Mouse (Mus musculus): ENCODE data around the gene Ptgdr. TPM values are rescaled to one million over a fixed set of nuclear protein-coding genes. Genes with fewer than 3 reads are reported as not detected.
"Not testable (repeated sequence)": the region's sequence is repeated elsewhere in the genome, so short reads cannot be mapped to it uniquely, and the experiment has no call there.

The Ptgdr gene
- polyA plus RNA-seq (2014; fragmentation: Nextera tagmentation; extraction: Ambion mirVana), result not detected in 2 replicates

DNA sequence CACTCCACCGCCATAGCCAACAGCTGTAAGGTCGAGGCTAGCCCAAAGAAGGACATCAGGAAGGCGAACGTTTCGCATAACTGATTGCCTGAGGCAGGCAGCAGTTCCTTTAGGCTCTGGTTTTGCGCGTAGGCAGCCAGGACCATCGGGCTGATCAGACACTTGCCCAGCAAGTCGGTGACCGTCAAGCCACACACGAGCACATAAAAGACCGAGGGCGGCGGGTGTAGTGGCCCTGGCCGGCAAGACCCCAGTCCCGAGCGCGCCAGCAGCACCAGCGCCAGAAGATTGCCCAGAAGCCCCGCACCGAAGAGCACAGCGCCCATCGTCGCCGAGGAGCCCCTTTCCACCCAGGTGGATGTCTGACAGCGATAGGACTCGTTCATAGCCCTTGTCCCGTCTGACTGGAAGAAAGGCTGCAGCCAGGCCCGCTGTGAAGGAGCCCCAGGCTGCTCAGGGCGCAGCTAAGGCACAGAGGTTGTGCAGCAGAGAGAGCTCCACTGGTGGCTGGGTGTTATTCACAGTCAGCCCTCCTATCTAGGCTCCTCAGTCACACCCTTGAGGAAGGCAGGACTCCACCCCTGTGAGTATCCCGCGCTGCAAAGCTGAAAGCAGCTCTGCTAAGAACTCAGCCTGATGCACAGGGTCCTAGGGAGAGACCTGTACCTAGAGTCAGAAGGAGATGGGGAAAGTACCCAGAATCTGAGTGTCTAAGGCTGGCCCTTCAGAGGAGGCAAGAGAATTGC lies at the start of gene Ptgdr:
Gene Ptgdr (minus strand): TSS at position 508 of the 746 bp plus-strand sequence.
- Histone ChIP-seq H3K4me2 (ENCODE audit: low read length) (peak within 1 kb of the TSS; percentile 57), H3K9me3 (ENCODE audit: control insufficient read depth, low read length) (no peaks in the 10 kb centered on the region), H3K9ac (ENCODE audit: low read length) (no peak within 1 kb of the TSS), H3K27me3 (ENCODE audit: control insufficient read depth, insufficient read depth, low read length) (peaks cover 30% of the 10 kb centered on the region), H3K4me3 (ENCODE audit: control insufficient read depth in 1 of 2, insufficient read depth in 1 of 2, low read depth in 1 of 2, low read length in 2 of 2) (peak within 1 kb of the TSS; percentile 9 to 22; a peak in 3 of 4 replicates), H3K36me3 (ENCODE audit: control insufficient read depth, insufficient read depth, low read length) (no peaks in the 10 kb centered on the region), H3K4me1 (ENCODE audit: control insufficient read depth in 2 of 2, insufficient read depth in 2 of 2, low read length in 2 of 2) (peaks cover 3 to 4% of the 10 kb centered on the region in 2 experiments; a peak in 1 of 4 replicates), H3K27ac (replicated peaks in 1 of 2; ENCODE audit: control insufficient read depth in 1 of 2, insufficient read depth in 1 of 2, low read depth in 2 of 2, low read length in 2 of 2) (no peak within 1 kb of the TSS)
- WGBS, result 1% methylated on average over 32 of the region's 32 CpGs
- ATAC-seq (ENCODE audit: insufficient number of reproducible peaks, insufficient read depth, low FRiP score, low read depth), result no peak

- no peak overlapping the region for H3K4me3 ChIP-seq (ENCODE audit: control insufficient read depth in 1 of 2, insufficient read depth in 1 of 2, low read depth in 1 of 2, low read length in 2 of 2)
- no peak overlapping the region for H3K4me2 ChIP-seq (ENCODE audit: low read length)
- no peaks in the 10 kb centered on the region for H3K27me3 ChIP-seq (ENCODE audit: control insufficient read depth, insufficient read depth, low read length)
- no peaks in the 10 kb centered on the region for H3K9me3 ChIP-seq (ENCODE audit: control insufficient read depth, low read length)
- 75% methylated on average over 5 of the region's 5 CpGs for WGBS
- no peaks in the 10 kb centered on the region for H3K36me3 ChIP-seq (ENCODE audit: control insufficient read depth, insufficient read depth, low read length)
- no peak for ATAC-seq (ENCODE audit: insufficient number of reproducible peaks, insufficient read depth, low FRiP score, low read depth)
- H3K4me1 ChIP-seq (ENCODE audit: control insufficient read depth in 2 of 2, insufficient read depth in 2 of 2, low read length in 2 of 2), result no peaks in the 10 kb centered on the region
- no peak overlapping the region for H3K9ac ChIP-seq (ENCODE audit: low read length)
- no peak overlapping the region for H3K27ac ChIP-seq (replicated peaks in 1 of 2; ENCODE audit: control insufficient read depth in 1 of 2, insufficient read depth in 1 of 2, low read depth in 2 of 2, low read length in 2 of 2)
Measured at GRCm38 (mm10) chr14:44907774-44908173, 48.6 kb upstream of the Ptgdr start.

GRCm38 (mm10) chr14:44904199-44904598 lies 45.0 kb upstream of the Ptgdr start:
- no peaks in the 10 kb centered on the region for H3K36me3 ChIP-seq (ENCODE audit: control insufficient read depth, insufficient read depth, low read length)
- H3K4me1 ChIP-seq (ENCODE audit: control insufficient read depth in 2 of 2, insufficient read depth in 2 of 2, low read length in 2 of 2), result no peaks in the 10 kb centered on the region
- no peaks in the 10 kb centered on the region for H3K27me3 ChIP-seq (ENCODE audit: control insufficient read depth, insufficient read depth, low read length)
- no peak overlapping the region for H3K9ac ChIP-seq (ENCODE audit: low read length)
- H3K4me2 ChIP-seq (ENCODE audit: low read length), result no peak overlapping the region
- no peak overlapping the region for H3K4me3 ChIP-seq (ENCODE audit: control insufficient read depth in 1 of 2, insufficient read depth in 1 of 2, low read depth in 1 of 2, low read length in 2 of 2)
- H3K27ac ChIP-seq (replicated peaks in 1 of 2; ENCODE audit: control insufficient read depth in 1 of 2, insufficient read depth in 1 of 2, low read depth in 2 of 2, low read length in 2 of 2), result no peak overlapping the region
- WGBS, result 81% methylated on average over 4 of the region's 4 CpGs
- ATAC-seq (ENCODE audit: insufficient number of reproducible peaks, insufficient read depth, low FRiP score, low read depth), result no peak
- no peaks in the 10 kb centered on the region for H3K9me3 ChIP-seq (ENCODE audit: control insufficient read depth, low read length)

DNA sequence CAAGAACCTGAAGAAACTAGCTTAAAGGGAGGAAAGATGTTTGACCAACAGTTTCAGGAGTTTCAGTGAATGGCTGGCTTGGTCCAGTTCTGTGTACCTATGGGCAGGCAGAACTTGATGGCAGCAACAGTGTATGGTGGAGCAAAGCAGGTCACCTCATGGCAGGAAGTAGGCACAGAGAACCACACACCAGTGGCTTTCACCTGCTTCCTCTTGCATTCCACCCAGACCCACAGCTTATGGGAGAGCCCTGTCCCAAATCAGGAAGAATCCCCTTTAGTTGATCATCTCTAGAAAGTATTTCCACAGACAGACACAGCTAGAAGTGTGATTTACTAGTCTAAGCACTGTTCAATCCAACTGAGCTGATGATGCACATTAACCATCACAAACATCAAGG lies 42.6 kb upstream of the Ptgdr start:
- not testable (repeated sequence) for H3K9me3 ChIP-seq (ENCODE audit: control insufficient read depth, low read length); H3K27me3 ChIP-seq (ENCODE audit: control insufficient read depth, insufficient read depth, low read length); H3K4me1 ChIP-seq (ENCODE audit: control insufficient read depth in 2 of 2, insufficient read depth in 2 of 2, low read length in 2 of 2); H3K4me2 ChIP-seq (ENCODE audit: low read length); H3K9ac ChIP-seq (ENCODE audit: low read length); H3K36me3 ChIP-seq (ENCODE audit: control insufficient read depth, insufficient read depth, low read length); H3K4me3 ChIP-seq (ENCODE audit: control insufficient read depth in 1 of 2, insufficient read depth in 1 of 2, low read depth in 1 of 2, low read length in 2 of 2); ATAC-seq (ENCODE audit: insufficient number of reproducible peaks, insufficient read depth, low FRiP score, low read depth); H3K27ac ChIP-seq (replicated peaks in 1 of 2; ENCODE audit: control insufficient read depth in 1 of 2, insufficient read depth in 1 of 2, low read depth in 2 of 2, low read length in 2 of 2)

DNA sequence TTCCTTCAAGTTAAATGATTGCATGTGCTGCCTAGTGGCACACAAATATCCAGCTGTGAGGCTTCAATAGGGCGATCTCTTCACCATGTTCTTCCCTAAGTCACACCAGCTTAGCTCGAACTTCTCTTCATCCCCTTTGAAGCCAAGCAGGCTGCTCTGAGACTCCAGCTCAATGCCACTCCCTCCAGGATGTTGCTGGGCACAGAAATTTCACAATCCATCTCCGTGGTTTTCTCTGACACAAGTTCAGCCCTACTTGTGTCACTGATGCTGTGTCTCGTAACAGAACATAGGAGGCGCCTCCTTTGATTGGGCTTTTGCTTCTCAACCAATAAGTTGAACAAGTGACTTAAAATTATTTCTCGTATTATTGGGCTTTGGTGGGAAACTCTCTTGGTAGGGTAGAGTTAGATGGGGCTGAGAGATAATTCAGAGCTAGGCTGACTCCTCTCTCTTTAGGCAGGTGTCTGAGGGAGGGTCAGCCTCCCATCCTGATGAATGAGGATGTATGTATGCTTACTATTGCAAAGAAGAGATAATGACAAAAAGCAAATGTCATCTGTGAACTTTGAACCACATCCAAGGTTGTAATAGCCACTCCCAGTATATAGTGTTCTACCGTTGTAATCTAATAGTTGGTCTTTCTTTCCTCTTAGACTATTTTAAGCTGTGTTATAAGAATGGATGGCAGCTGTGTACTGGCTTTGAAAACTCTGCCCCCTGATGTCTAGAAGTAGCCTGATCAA lies 32.4 kb upstream of the Ptgdr start:
- H3K9me3 ChIP-seq (ENCODE audit: control insufficient read depth, low read length), result no peaks in the 10 kb centered on the region
- 69% methylated on average over 7 of the region's 7 CpGs for WGBS
- H3K9ac ChIP-seq (ENCODE audit: low read length), result no peak overlapping the region
- H3K36me3 ChIP-seq (ENCODE audit: control insufficient read depth, insufficient read depth, low read length), result no peaks in the 10 kb centered on the region
- ATAC-seq (ENCODE audit: insufficient number of reproducible peaks, insufficient read depth, low FRiP score, low read depth), result no peak
- H3K4me2 ChIP-seq (ENCODE audit: low read length), result no peak overlapping the region
- H3K4me3 ChIP-seq (ENCODE audit: control insufficient read depth in 1 of 2, insufficient read depth in 1 of 2, low read depth in 1 of 2, low read length in 2 of 2), result no peak overlapping the region
- H3K4me1 ChIP-seq (ENCODE audit: control insufficient read depth in 2 of 2, insufficient read depth in 2 of 2, low read length in 2 of 2), result no peaks in the 10 kb centered on the region
- no peak overlapping the region for H3K27ac ChIP-seq (replicated peaks in 1 of 2; ENCODE audit: control insufficient read depth in 1 of 2, insufficient read depth in 1 of 2, low read depth in 2 of 2, low read length in 2 of 2)
- H3K27me3 ChIP-seq (ENCODE audit: control insufficient read depth, insufficient read depth, low read length), result no peaks in the 10 kb centered on the region

DNA sequence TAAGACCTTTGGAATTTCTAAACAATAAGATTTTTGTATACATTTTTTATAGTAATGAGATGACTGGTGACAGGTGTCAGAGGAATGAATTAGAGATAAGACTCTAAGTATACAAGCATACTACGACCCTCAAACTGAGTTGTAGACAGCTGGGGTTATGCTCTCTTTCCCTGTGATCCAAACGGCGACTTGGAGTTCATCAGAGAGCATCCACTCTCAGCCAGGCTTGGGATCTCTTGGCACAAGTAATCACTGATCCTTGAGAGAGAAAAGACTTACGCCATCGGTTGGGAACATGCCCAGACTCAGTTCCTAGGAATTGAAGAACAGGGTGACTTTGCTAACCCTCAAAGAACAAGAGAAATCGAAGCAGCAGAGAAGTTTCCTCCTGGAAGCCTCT lies 10.5 kb upstream of the Ptgdr start:
- WGBS, result 67% methylated on average over 6 of the region's 6 CpGs
- Histone ChIP-seq H3K9me3 (ENCODE audit: control insufficient read depth, low read length) (no peaks in the 10 kb centered on the region), H3K27me3 (ENCODE audit: control insufficient read depth, insufficient read depth, low read length) (no peaks in the 10 kb centered on the region), H3K36me3 (ENCODE audit: control insufficient read depth, insufficient read depth, low read length) (no peaks in the 10 kb centered on the region), H3K27ac (replicated peaks in 1 of 2; ENCODE audit: control insufficient read depth in 1 of 2, insufficient read depth in 1 of 2, low read depth in 2 of 2, low read length in 2 of 2) (no peak overlapping the region), H3K9ac (ENCODE audit: low read length) (no peak overlapping the region), H3K4me1 (ENCODE audit: control insufficient read depth in 2 of 2, insufficient read depth in 2 of 2, low read length in 2 of 2) (no peaks in the 10 kb centered on the region), H3K4me3 (ENCODE audit: control insufficient read depth in 1 of 2, insufficient read depth in 1 of 2, low read depth in 1 of 2, low read length in 2 of 2) (no peak overlapping the region), H3K4me2 (ENCODE audit: low read length) (no peak overlapping the region)
- ATAC-seq (ENCODE audit: insufficient number of reproducible peaks, insufficient read depth, low FRiP score, low read depth), result no peak

DNA sequence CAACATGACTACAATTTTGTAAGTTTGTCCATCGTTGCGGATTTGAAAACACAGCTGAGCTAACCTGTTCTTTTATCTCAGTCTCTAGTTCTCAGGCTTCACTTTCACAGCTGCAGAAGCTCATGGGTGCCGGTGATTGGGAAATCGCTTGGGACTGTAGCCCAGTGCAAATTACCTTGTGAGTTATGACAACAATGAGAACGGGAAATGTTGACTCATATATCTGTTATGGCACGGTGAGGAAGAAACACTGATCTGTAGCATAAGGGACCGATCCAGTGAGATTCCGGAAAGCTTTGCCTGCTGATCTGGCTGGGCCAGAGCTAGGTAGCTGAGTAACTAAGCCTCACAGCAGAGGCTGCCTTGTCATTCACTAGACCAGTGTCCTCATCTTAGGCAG lies 6.5 kb upstream of the Ptgdr start:
- WGBS, result 74% methylated on average over 8 of the region's 8 CpGs
- Histone ChIP-seq H3K9me3 (ENCODE audit: control insufficient read depth, low read length) (no peaks in the 10 kb centered on the region), H3K4me3 (ENCODE audit: control insufficient read depth in 1 of 2, insufficient read depth in 1 of 2, low read depth in 1 of 2, low read length in 2 of 2) (no peak overlapping the region), H3K36me3 (ENCODE audit: control insufficient read depth, insufficient read depth, low read length) (no peaks in the 10 kb centered on the region), H3K4me1 (ENCODE audit: control insufficient read depth in 2 of 2, insufficient read depth in 2 of 2, low read length in 2 of 2) (no peaks in the 10 kb centered on the region), H3K4me2 (ENCODE audit: low read length) (no peak overlapping the region), H3K27ac (replicated peaks in 1 of 2; ENCODE audit: control insufficient read depth in 1 of 2, insufficient read depth in 1 of 2, low read depth in 2 of 2, low read length in 2 of 2) (no peak overlapping the region), H3K9ac (ENCODE audit: low read length) (no peak overlapping the region), H3K27me3 (ENCODE audit: control insufficient read depth, insufficient read depth, low read length) (no peaks in the 10 kb centered on the region)
- no peak for ATAC-seq (ENCODE audit: insufficient number of reproducible peaks, insufficient read depth, low FRiP score, low read depth)

Data from heart, embryonic 14.5 days (tissue).